Mouse (Mus musculus) neutrophil, adult 59 days (primary cell): ENCODE results near the gene Myrfl. TPM values are rescaled to one million over a fixed set of nuclear protein-coding genes. Genes with fewer than 3 reads are reported as not detected.

ENCODE experiments used
- total RNA-seq, 2 experiments: library from RNA; stranded (reverse); gene quantifications; 1 replicate in 1 of 2; 2 replicates in 1 of 2; pipeline ENCODE4 v1.2.4; 2023

Gene Myrfl
- total RNA-seq: not detected

DNA sequence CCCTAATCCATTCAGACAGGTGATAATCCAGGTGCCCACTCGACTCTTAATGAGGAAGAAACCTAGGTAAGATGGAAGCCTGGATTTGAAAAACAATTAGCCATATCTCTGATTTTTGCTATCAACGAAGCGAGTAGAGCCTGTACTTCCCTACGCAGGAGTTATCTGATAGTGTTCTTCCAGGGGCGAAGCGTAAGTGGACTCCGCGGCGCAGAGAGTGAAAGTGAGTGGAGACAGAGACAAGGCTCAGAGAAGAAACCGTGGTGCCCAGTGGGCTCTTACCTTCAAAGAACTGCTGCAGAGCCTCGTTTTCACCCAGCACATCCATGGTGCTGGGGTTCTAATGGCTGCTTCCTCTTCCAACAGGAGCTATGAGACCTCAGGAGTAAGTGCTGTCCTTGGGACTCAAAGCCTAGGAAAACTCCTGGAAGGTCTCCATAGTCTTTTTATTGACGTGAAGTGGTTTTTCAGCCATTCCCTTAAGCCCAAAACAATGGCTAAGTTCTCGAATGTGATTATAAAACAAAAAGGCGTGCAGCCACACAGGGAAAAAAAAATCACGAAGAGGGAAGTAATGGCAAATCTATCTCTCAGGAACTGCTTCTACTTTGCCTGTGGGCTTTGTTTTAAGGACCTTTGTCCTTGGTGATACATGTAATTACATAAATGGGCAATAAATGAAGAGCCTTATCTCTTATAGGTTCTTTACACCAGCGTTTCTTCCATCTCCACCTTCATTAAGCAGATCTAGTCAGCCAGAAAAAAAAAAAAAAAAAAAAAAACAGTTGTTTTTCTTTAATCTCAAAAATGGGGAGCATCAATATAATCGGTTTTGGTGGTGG is at the start of gene Myrfl:
Myrfl (minus strand) TSS at position 584 of the 842 bp plus-strand sequence.

Other genes starting within 250 kb of the Myrfl start
- gene Rab3ip, start 53.9 kb upstream of the Myrfl start, total RNA-seq: 1 to 10 TPM; 7.3 to 8.6 TPM
- gene Gm10271, start 75.7 kb upstream of the Myrfl start, total RNA-seq: not detected
- gene Best3, start 89.4 kb upstream of the Myrfl start, total RNA-seq: not detected
- not detected for gene Lrrc10, start 148.4 kb upstream of the Myrfl start, total RNA-seq
- 100 to 1,000 TPM in 1 of 2 experiments, 10 to 100 TPM in 1; 95.5 to 111 TPM for gene Cct2, start 166.9 kb upstream of the Myrfl start, total RNA-seq